Mouse (Mus musculus) ES-CJ7 (cell line): ENCODE measurements around the gene Pin1rt1.
A peak's percentile ranks its signal among the peaks of the same experiment; 100 is the strongest.

Experiments used
- DNase-seq: peaks from one replicate; pipeline ENCODE4 v3.0.0; 2011; ENCODE audit warnings: low read depth, low spot score

Gene Pin1rt1

GRCm38 (mm10) chr2:104716279-104716678, at the start of gene Pin1rt1:
TSS of gene Pin1rt1 (minus strand) at chr2:104716379.
- DNase-seq: no peak

- peak; percentile 23 for DNase-seq
These were observed 47.8 kb upstream of the Pin1rt1 start for GRCm38 (mm10) chr2:104764018-104764417.

GRCm38 (mm10) chr2:104763134-104763703, 47.0 kb upstream of the Pin1rt1 start:
- DNase-seq: no peak

GRCm38 (mm10) chr2:104750611-104751010, 34.4 kb upstream of the Pin1rt1 start:
- DNase-seq: peak; percentile 66

GRCm38 (mm10) chr2:104748652-104749183, 32.5 kb upstream of the Pin1rt1 start:
- no peak for DNase-seq

GRCm38 (mm10) chr2:104746251-104746650, 30.1 kb upstream of the Pin1rt1 start:
- peak; percentile 88 for DNase-seq

GRCm38 (mm10) chr2:104743971-104744370, 27.8 kb upstream of the Pin1rt1 start:
- peak; percentile 68 for DNase-seq

GRCm38 (mm10) chr2:104743160-104743559, 27.0 kb upstream of the Pin1rt1 start:
- no peak for DNase-seq

- DNase-seq: peak; percentile 95
These were observed 26.5 kb upstream of the Pin1rt1 start, which contains the start of gene Depdc7 for GRCm38 (mm10) chr2:104742741-104743064. TSS of gene Depdc7 (minus strand) at chr2:104742878.

- DNase-seq: no peak
These were observed 25.9 kb upstream of the Pin1rt1 start for GRCm38 (mm10) chr2:104741896-104742740.

- DNase-seq: no peak
These were observed 25.0 kb upstream of the Pin1rt1 start for GRCm38 (mm10) chr2:104741015-104741758.

- no peak for DNase-seq
These were observed 24.2 kb upstream of the Pin1rt1 start for GRCm38 (mm10) chr2:104740248-104740949.

GRCm38 (mm10) chr2:104739691-104740090, 23.5 kb upstream of the Pin1rt1 start:
- no peak for DNase-seq

GRCm38 (mm10) chr2:104736241-104736640, 20.1 kb upstream of the Pin1rt1 start:
- DNase-seq: no peak

- DNase-seq: peak; percentile 19
These were observed 16.5 kb upstream of the Pin1rt1 start for GRCm38 (mm10) chr2:104732562-104733256.

GRCm38 (mm10) chr2:104732033-104732444, 15.9 kb upstream of the Pin1rt1 start:
- peak; percentile 17 for DNase-seq

- DNase-seq: no peak
These were observed 11.2 kb upstream of the Pin1rt1 start for GRCm38 (mm10) chr2:104727369-104727768.

- no peak for DNase-seq
These were observed 5.8 kb upstream of the Pin1rt1 start for GRCm38 (mm10) chr2:104722021-104722420.

- DNase-seq: no peak
These were observed 1.6 kb upstream of the Pin1rt1 start for GRCm38 (mm10) chr2:104717827-104718226.

GRCm38 (mm10) chr2:104717231-104717735, 1.1 kb upstream of the Pin1rt1 start:
- DNase-seq: no peak

- no peak for DNase-seq
These were observed 1.9 kb downstream of the Pin1rt1 start for GRCm38 (mm10) chr2:104714254-104714691.
